Mouse (Mus musculus) heart, adult 18-20 months (tissue): ENCODE data around the gene Hist1h3a. TPM values are rescaled to one million over a fixed set of nuclear protein-coding genes. Genes with fewer than 3 reads are reported as not detected.

Experiments
- DNase-seq, 2 experiments: peaks; one replicate each; pipeline ENCODE4 v3.0.0; 2021 to 2022; ENCODE audit warnings: mixed read lengths in 1 of 2
- total RNA-seq, 2 experiments: library from RNA; stranded (reverse); gene quantifications; 2 replicates each; pipeline ENCODE4 v1.2.3; 2021

The Hist1h3a gene
- total RNA-seq, 2 experiments from 2014 or later, result 7.5 to 10.7 TPM

GRCm38 (mm10) chr13:23759251-23759771 lies 2.9 kb downstream of the Hist1h3a start:
- no peak for DNase-seq

DNA sequence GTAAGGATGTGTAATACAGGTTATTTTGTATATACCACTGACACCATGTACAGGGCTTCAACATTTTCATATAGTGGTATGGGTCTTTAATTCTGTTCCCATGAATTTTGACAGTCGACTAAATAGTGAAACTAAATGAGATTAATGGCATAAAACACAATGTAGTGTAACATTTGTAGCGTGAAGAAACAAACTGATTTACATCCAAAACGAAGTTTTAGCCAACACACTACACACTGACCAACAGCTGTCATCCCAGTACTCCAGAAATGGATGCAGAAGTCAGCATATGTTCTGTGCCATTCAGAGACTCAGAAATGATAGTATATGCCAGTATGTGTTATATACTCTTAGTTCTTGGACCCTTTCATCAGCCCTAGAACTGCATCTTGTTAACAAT lies 4.3 kb downstream of the Hist1h3a start:
- DNase-seq, result no peak

DNA sequence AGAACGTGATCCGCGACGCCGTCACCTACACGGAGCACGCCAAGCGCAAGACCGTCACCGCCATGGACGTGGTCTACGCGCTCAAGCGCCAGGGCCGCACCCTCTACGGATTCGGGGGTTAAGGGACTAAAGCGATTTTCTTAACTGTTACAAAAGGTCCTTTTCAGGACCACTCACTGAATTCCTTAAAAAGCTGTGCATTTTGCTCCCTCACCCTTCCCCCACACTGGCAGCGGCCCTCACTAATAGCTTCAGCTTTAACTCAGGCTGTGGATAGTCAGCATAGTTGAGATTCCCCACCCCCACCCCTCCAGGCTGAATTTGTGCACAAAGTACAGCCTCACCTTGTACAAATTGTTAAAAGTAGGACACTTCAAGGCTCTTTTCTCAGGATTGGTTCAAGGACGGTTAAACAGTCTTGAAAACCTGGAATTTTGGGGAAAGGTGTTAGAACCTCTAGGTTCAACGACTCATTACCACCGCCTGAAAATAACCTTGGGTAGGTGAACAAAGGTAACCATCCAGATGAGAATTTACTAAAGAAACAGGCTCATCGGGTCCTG lies 4.9 kb downstream of the Hist1h3a start:
- no peak for DNase-seq

DNA sequence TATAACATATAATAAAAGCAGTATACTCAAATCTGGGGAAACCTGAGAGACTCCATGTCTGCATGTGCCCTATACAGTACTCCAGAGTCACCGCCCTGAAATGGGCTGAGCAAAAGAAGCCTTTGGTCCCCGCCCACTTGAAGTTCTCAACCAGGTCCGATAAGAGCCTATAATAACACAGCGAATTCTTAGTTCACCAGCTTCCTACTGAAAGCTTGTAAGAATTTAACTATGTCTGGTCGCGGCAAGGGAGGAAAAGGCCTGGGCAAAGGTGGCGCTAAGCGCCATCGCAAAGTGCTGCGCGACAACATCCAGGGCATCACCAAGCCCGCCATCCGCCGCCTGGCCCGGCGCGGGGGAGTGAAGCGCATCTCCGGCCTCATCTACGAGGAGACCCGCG lies 5.4 kb downstream of the Hist1h3a start, which contains the start of gene Hist1h4b:
Hist1h4b (plus strand) TSS at position 224 of the 400 bp plus-strand sequence.
- DNase-seq, result peak; percentile 90 to 91

GRCm38 (mm10) chr13:23755000-23755399 lies 7.2 kb downstream of the Hist1h3a start:
- DNase-seq, result no peak

DNA sequence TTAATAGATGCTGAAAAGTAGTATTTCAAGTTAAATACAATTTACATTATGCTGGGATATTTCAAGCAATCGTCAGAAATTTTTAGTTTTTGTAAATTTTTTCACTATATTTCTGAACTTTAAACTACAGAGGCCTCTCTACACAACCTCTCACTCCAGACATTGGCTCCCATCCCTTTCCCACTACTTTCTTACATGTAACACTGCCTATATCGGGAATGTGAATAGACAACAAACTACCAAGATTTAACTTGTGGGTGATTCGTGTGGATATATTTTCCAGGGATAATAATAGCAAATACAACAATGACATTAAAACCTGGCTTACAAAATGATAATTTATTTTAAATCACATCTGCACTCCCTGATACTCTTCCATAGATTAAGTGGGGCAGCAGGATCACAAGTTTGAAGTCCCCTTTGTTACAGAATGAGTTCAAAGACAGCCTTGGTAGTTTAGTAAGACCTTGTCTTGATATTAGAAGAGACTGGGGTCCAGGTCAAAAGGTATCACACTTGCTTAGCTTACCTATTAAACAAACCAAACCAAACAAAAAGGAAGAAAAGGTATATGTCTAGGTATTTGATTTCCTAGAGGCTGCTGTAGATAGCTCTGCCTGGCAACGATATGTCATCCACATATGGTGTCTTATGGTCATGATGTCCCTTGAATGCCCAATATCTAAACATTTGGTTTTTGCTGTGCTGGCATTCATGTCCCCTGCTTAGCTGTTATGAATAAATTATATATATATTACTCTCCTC lies 8.7 kb downstream of the Hist1h3a start:
- DNase-seq, result no peak

- no peak for DNase-seq
Observed at GRCm38 (mm10) chr13:23752742-23753172, 9.4 kb downstream of the Hist1h3a start.

GRCm38 (mm10) chr13:23752067-23752741 lies 10.0 kb downstream of the Hist1h3a start, which contains the start of gene Hist1h3b:
TSS of gene Hist1h3b (plus strand) at chr13:23752267.
- peak; percentile 80 to 89 for DNase-seq

- DNase-seq, result no peak
Observed at GRCm38 (mm10) chr13:23751478-23751956, 10.7 kb downstream of the Hist1h3a start.

- peak; percentile 42 to 54 for DNase-seq
Observed at GRCm38 (mm10) chr13:23750839-23751477, 11.2 kb downstream of the Hist1h3a start, which contains the start of gene Hist1h2ab. TSS of gene Hist1h2ab (plus strand) at chr13:23751126.

DNA sequence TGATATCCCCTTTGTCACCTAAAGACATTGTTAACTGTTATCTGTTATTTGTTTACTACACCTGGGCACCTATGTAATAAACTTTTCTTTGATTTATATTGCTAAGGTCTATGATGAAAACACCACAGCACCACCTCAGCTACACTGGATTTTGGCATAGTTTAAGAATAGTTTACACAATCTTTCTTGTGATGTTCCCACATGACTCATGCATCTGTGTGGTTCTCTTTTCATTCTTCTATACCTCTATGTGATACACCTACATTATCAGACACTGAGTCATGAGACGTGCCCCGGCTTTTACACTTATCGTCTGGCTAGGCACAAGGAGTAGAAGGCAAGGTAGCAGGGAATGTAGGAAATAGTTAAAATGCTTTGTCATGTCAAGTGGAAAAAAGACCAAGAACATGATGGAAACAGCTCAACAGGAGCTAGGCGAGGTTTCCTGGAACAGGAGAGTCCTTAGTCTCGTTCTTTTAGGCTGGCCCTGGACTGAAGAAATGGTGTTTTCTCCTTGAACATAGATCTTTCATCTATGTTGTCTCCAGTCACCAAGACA lies 12.5 kb downstream of the Hist1h3a start:
- no peak for DNase-seq

DNA sequence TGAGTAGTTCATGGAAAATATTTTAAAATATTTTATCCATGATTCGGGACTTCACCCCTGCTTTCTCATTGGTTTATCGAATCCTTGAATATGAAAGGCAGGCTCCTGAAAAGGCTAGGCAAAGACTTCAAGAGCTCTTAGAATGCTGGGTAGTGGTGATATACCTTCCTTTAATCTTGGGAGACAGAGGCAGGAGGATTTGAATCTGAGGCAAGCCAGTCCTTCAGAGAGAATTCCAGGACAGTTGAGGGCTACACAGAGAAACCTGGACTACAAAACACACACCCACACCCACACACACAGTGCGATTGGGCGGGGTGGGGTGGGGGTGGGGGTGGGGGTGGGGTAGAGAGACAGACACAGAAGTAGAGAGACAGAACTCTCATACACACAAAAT lies 14.3 kb downstream of the Hist1h3a start:
- no peak for DNase-seq

- no peak for DNase-seq
Observed at GRCm38 (mm10) chr13:23747081-23747891, 14.9 kb downstream of the Hist1h3a start.

DNA sequence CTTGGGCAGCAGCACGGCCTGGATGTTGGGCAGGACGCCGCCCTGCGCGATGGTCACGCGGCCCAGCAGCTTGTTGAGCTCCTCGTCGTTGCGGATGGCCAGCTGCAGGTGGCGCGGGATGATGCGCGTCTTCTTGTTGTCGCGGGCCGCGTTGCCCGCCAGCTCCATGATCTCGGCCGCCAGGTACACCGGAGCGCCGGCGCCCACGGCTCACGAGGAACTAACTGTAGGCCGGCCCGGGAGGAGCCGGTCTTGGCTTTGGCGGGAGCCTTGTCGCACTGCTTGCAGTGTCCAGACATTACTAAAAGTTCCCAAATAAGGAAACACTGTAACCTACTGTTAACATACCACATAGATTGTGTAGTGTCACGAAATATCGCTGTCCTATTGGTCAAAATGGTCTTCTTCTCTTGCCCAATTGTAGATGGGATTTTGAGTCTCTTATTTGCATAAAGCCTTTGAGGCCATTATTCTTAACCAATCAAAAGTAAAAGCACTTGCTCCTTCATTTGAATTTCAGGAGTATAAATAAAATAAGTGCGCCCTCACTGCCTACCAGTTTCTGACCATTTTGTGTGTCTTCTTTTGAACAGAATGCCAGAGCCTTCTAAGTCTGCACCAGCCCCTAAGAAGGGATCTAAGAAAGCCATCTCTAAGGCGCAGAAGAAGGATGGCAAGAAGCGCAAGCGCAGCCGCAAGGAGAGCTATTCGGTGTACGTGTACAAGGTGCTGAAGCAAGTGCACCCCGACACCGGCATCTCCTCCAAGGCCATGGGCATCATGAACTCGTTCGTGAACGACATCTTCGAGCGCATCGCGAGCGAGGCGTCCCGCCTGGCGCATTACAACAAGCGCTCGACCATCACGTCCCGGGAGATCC lies 15.7 kb downstream of the Hist1h3a start, which contains the start of gene Hist1h2bb:
Hist1h2bb (plus strand) TSS at position 534 of the 880 bp plus-strand sequence.
- DNase-seq, result peak; percentile 83 to 85

GRCm38 (mm10) chr13:23745381-23746161 lies 16.6 kb downstream of the Hist1h3a start, which contains the start of gene Hist1h3c:
TSS of gene Hist1h3c (minus strand) at chr13:23745602.
- peak; percentile 82 to 95 for DNase-seq

GRCm38 (mm10) chr13:23744421-23745380 lies 17.5 kb downstream of the Hist1h3a start:
- no peak for DNase-seq

GRCm38 (mm10) chr13:23743963-23744362 lies 18.2 kb downstream of the Hist1h3a start:
- DNase-seq, result no peak
